Mouse (Mus musculus): ENCODE measurements around the gene Purb. TPM values are rescaled to one million over a fixed set of nuclear protein-coding genes. Genes with fewer than 3 reads are reported as not detected.

The Purb gene
- polyA plus RNA-seq, 1 experiment: 103 TPM

- TF ChIP-seq CTCF (IDR thresholded peaks at IDR 0.05; ENCODE audit: extremely low read depth, insufficient read depth, low read length) (no peak), POLR2A (IDR thresholded peaks at IDR 0.05; ENCODE audit: extremely low read depth, insufficient read depth, low read length) (no peak)
Observed at GRCm38 (mm10) chr11:6487496-6487895, 11.8 kb upstream of the Purb start.

GRCm38 (mm10) chr11:6486916-6487315 lies 11.2 kb upstream of the Purb start:
- H3K4me1 ChIP-seq (ENCODE audit: control insufficient read depth, insufficient read depth, low read length): no peaks in the 10 kb centered on the region
- TF ChIP-seq POLR2A (IDR thresholded peaks at IDR 0.05; ENCODE audit: extremely low read depth, insufficient read depth, low read length) (no peak), CTCF (IDR thresholded peaks at IDR 0.05; ENCODE audit: extremely low read depth, insufficient read depth, low read length) (no peak)
- H3K27ac ChIP-seq (ENCODE audit: insufficient read depth, low read length): no peak overlapping the region
- no peak overlapping the region for H3K4me3 ChIP-seq (ENCODE audit: insufficient read depth, low read length)

More at GRCm38 (mm10) chr11:6487496-6487895, 11.8 kb upstream of the Purb start:
- Histone ChIP-seq H3K4me1 (ENCODE audit: control insufficient read depth, insufficient read depth, low read length) (no peaks in the 10 kb centered on the region), H3K27ac (ENCODE audit: insufficient read depth, low read length) (no peak overlapping the region), H3K4me3 (ENCODE audit: insufficient read depth, low read length) (no peak overlapping the region)

- H3K4me1 ChIP-seq (ENCODE audit: control insufficient read depth, insufficient read depth, low read length): peaks cover 2% of the 10 kb centered on the region; the same call in 1 of the 2 replicates
- TF ChIP-seq POLR2A (IDR thresholded peaks at IDR 0.05; ENCODE audit: extremely low read depth, insufficient read depth, low read length) (no peak), CTCF (IDR thresholded peaks at IDR 0.05; ENCODE audit: extremely low read depth, insufficient read depth, low read length) (no peak)
- no peak overlapping the region for H3K4me3 ChIP-seq (ENCODE audit: insufficient read depth, low read length)
- H3K27ac ChIP-seq (ENCODE audit: insufficient read depth, low read length): no peak overlapping the region
Observed at GRCm38 (mm10) chr11:6484244-6484959, 8.7 kb upstream of the Purb start.

GRCm38 (mm10) chr11:6483103-6483502 lies 7.4 kb upstream of the Purb start:
- Histone ChIP-seq H3K4me3 (ENCODE audit: insufficient read depth, low read length) (no peak overlapping the region), H3K27ac (ENCODE audit: insufficient read depth, low read length) (no peak overlapping the region), H3K4me1 (ENCODE audit: control insufficient read depth, insufficient read depth, low read length) (peaks cover 2% of the 10 kb centered on the region; the same call in 1 of the 2 replicates)
- TF ChIP-seq POLR2A (IDR thresholded peaks at IDR 0.05; ENCODE audit: extremely low read depth, insufficient read depth, low read length): no peak
- TF ChIP-seq CTCF (IDR thresholded peaks at IDR 0.05; ENCODE audit: extremely low read depth, insufficient read depth, low read length): no peak

GRCm38 (mm10) chr11:6481669-6482185 lies 6.0 kb upstream of the Purb start:
- peaks cover 2% of the 10 kb centered on the region; the same call in 1 of the 2 replicates for H3K4me1 ChIP-seq (ENCODE audit: control insufficient read depth, insufficient read depth, low read length)
- no peak overlapping the region for H3K27ac ChIP-seq (ENCODE audit: insufficient read depth, low read length)
- H3K4me3 ChIP-seq (ENCODE audit: insufficient read depth, low read length): no peak overlapping the region
- TF ChIP-seq POLR2A (IDR thresholded peaks at IDR 0.05; ENCODE audit: extremely low read depth, insufficient read depth, low read length) (no peak), CTCF (IDR thresholded peaks at IDR 0.05; ENCODE audit: extremely low read depth, insufficient read depth, low read length) (no peak)

GRCm38 (mm10) chr11:6480681-6481405 lies 5.1 kb upstream of the Purb start:
- H3K4me3 ChIP-seq (ENCODE audit: insufficient read depth, low read length): no peak overlapping the region
- TF ChIP-seq CTCF (IDR thresholded peaks at IDR 0.05; ENCODE audit: extremely low read depth, insufficient read depth, low read length) (no peak), POLR2A (IDR thresholded peaks at IDR 0.05; ENCODE audit: extremely low read depth, insufficient read depth, low read length) (no peak)
- H3K4me1 ChIP-seq (ENCODE audit: control insufficient read depth, insufficient read depth, low read length): peaks cover 2% of the 10 kb centered on the region; the same call in 1 of the 2 replicates
- no peak overlapping the region for H3K27ac ChIP-seq (ENCODE audit: insufficient read depth, low read length)

GRCm38 (mm10) chr11:6480191-6480590 lies 4.5 kb upstream of the Purb start:
- H3K4me1 ChIP-seq (ENCODE audit: control insufficient read depth, insufficient read depth, low read length): peaks cover 2% of the 10 kb centered on the region; the same call in 1 of the 2 replicates
- H3K4me3 ChIP-seq (ENCODE audit: insufficient read depth, low read length): no peak overlapping the region
- H3K27ac ChIP-seq (ENCODE audit: insufficient read depth, low read length): no peak overlapping the region
- no peak for TF ChIP-seq POLR2A (IDR thresholded peaks at IDR 0.05; ENCODE audit: extremely low read depth, insufficient read depth, low read length)
- TF ChIP-seq CTCF (IDR thresholded peaks at IDR 0.05; ENCODE audit: extremely low read depth, insufficient read depth, low read length): no peak

GRCm38 (mm10) chr11:6479231-6479630 lies 3.5 kb upstream of the Purb start:
- Histone ChIP-seq H3K4me1 (ENCODE audit: control insufficient read depth, insufficient read depth, low read length) (peaks cover 2% of the 10 kb centered on the region; the same call in 1 of the 2 replicates), H3K27ac (ENCODE audit: insufficient read depth, low read length) (no peak overlapping the region), H3K4me3 (ENCODE audit: insufficient read depth, low read length) (no peak overlapping the region)
- TF ChIP-seq POLR2A (IDR thresholded peaks at IDR 0.05; ENCODE audit: extremely low read depth, insufficient read depth, low read length) (no peak), CTCF (IDR thresholded peaks at IDR 0.05; ENCODE audit: extremely low read depth, insufficient read depth, low read length) (no peak)

GRCm38 (mm10) chr11:6477350-6477749 lies 1.6 kb upstream of the Purb start:
- TF ChIP-seq POLR2A (IDR thresholded peaks at IDR 0.05; ENCODE audit: extremely low read depth, insufficient read depth, low read length) (no peak), CTCF (IDR thresholded peaks at IDR 0.05; ENCODE audit: extremely low read depth, insufficient read depth, low read length) (no peak)

More at GRCm38 (mm10) chr11:6477350-6477749, 1.6 kb upstream of the Purb start:
- H3K4me3 ChIP-seq (ENCODE audit: insufficient read depth, low read length): no peak overlapping the region
- no peak overlapping the region for H3K27ac ChIP-seq (ENCODE audit: insufficient read depth, low read length)
- H3K4me1 ChIP-seq (ENCODE audit: control insufficient read depth, insufficient read depth, low read length): peaks cover 3% of the 10 kb centered on the region
